Mouse (Mus musculus): ENCODE data around the gene Zfp146.

- no peak for TF ChIP-seq CTCF (IDR thresholded peaks at IDR 0.05; ENCODE audit: extremely low read depth, insufficient read depth, insufficient read length, insufficient replicate concordance)
- TF ChIP-seq POLR2A (IDR thresholded peaks at IDR 0.05; ENCODE audit: low read depth, low read length): no peak
These were observed 30.6 kb upstream of the Zfp146 start for GRCm38 (mm10) chr7:30200200-30200599.

Measured in spleen, adult 2 months (tissue).